Mouse (Mus musculus) heart, postnatal 0 days (tissue): ENCODE data around the gene Chn2. TPM values are rescaled to one million over a fixed set of nuclear protein-coding genes. Genes with fewer than 3 reads are reported as not detected.

ENCODE experiments used
- ATAC-seq: fragments of 200-750 bp; cut with Nextera tagmentation; 2 replicates; pipeline ENCODE4 v1.8.0; 2017; ENCODE audit warnings: low read depth, moderate number of reproducible peaks, moderate library complexity; ENCODE audit not compliant: insufficient read depth
- DNase-seq: peaks from one replicate; pipeline ENCODE4 v3.0.0-alpha.2; 2016; ENCODE audit warnings: low spot score
- H3K27ac ChIP-seq: fragments of 300-500 bp; sonication (generic); 2 replicates; pipeline ENCODE4 v1.5.1; 2014; ENCODE audit warnings: low read depth, mild to moderate bottlenecking
- H3K27me3 ChIP-seq: fragments of 300-500 bp; sonication (generic); 2 replicates; pipeline ENCODE4 v1.6.1; 2014; ENCODE audit warnings: low read length, mixed read lengths; ENCODE audit not compliant: control insufficient read depth, insufficient read depth
- H3K36me3 ChIP-seq: fragments of 300-500 bp; sonication (generic); replicated peaks from 2 replicates; pipeline ENCODE4 v1.6.1; 2014; ENCODE audit warnings: low read length, mixed read lengths; ENCODE audit not compliant: control insufficient read depth, insufficient read depth
- H3K4me1 ChIP-seq: fragments of 300-500 bp; sonication (generic); 2 replicates; pipeline ENCODE4 v1.6.1; 2014; ENCODE audit warnings: antibody characterized with exemption; ENCODE audit not compliant: control insufficient read depth, insufficient read depth
- H3K4me2 ChIP-seq: fragments of 300-500 bp; sonication (generic); 2 replicates; pipeline ENCODE4 v1.6.1; 2014; ENCODE audit warnings: low read depth, mild to moderate bottlenecking, low read length, moderate library complexity
- H3K4me3 ChIP-seq: fragments of 300-500 bp; sonication (generic); 2 replicates; pipeline ENCODE4 v1.5.1; 2014; ENCODE audit warnings: low read depth, low read length
- H3K9ac ChIP-seq: fragments of 300-500 bp; sonication (generic); replicated peaks from 2 replicates; pipeline ENCODE4 v1.6.1; 2014; ENCODE audit warnings: low read depth, low read length, mixed read lengths
- H3K9me3 ChIP-seq: fragments of 300-500 bp; sonication (generic); replicated peaks from 2 replicates; pipeline ENCODE4 v1.6.1; 2016; ENCODE audit warnings: low read length; ENCODE audit not compliant: control insufficient read depth
- CTCF ChIP-seq: IDR thresholded peaks from 2 replicates; pipeline ENCODE4 v1.5.1; 2016; ENCODE audit warnings: antibody characterized with exemption, control low read depth, low read depth
- EP300 ChIP-seq: IDR thresholded peaks from 2 replicates; pipeline ENCODE4 v1.6.1; 2016; ENCODE audit warnings: antibody characterized with exemption, low read depth
- WGBS: fragments of 180-500 bp; shearing (Covaris S2); extraction: QIAGEN DNeasy Blood & Tissue Kit; methylation state at CpG from one replicate; pipeline ENCODE4 v1.1.7; 2014; 5-methylcytosine and 5-hydroxymethylcytosine counted together
- polyA plus RNA-seq: library from polyadenylated mRNA; unstranded; fragments of >200 nt; fragmentation: Nextera tagmentation; extraction: Ambion mirVana; gene quantifications from 2 replicates; pipeline ENCODE4 v1.2.1, GENCODE M21; 2015
- total RNA-seq: library from RNA; depleted of rRNA; stranded (reverse); fragments of >200 nt; gene quantifications from 2 replicates; pipeline ENCODE4 v1.2.3, GENCODE M21; 2014; ENCODE audit warnings: low replicate concordance

Gene Chn2
- total and polyA plus RNA-seq, 2 experiments from 2014 or later, result 2.0 to 12.2 TPM

DNA sequence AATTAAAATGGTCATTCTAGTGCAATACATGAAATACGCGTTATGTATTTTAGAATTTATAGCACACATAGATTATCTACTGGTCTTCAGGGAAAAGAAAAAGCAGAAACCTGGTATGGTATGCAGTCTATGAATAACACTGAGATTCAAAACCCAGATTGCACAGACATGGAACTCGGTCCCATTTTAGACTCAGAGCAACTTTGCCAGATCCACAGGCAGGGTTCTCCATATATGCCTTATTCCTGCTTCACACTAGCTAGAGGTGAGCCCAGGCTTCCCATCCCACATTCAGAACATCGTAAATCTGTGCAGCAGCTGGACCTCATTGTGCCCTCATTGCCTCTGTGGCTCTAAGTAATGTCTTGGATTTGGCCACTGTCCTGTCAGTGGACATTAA lies 184.2 kb downstream of the Chn2 start:
- ATAC-seq (no peak), DNase-seq (no peak)
- Histone ChIP-seq H3K36me3 (no peaks in the 10 kb centered on the region), H3K4me3 (no peak overlapping the region), H3K27me3 (no peaks in the 10 kb centered on the region), H3K9me3 (no peaks in the 10 kb centered on the region), H3K9ac (no peak overlapping the region), H3K4me2 (no peak overlapping the region), H3K4me1 (no peaks in the 10 kb centered on the region), H3K27ac (no peak overlapping the region)
- WGBS, result 90% methylated on average over 4 of the region's 4 CpGs
- TF ChIP-seq CTCF (no peak), EP300 (no peak)

DNA sequence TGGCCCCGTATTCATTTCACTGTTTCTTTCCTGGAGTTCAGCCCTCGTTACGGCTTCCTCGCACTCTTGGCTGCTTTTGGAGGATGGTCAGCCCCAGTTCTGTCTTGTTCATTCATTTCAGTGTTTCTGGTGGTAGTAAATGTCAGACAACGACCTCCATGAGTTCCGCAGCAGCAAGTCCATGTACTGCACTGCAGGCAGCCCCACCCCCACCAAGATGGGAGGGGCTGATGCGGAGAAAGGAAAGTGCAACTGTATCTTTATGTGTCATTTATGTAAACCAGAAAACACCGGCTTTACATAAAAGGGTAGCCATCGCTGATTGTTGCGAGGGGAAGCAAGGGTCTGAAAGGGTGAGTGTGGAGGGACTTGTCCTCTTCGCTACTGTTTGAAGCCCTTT lies 185.0 kb downstream of the Chn2 start:
- H3K27ac ChIP-seq, result no peak overlapping the region
- H3K9ac ChIP-seq, result no peak overlapping the region
- no peaks in the 10 kb centered on the region for H3K4me1 ChIP-seq
- no peak overlapping the region for H3K4me3 ChIP-seq
- H3K4me2 ChIP-seq, result no peak overlapping the region
- ATAC-seq, result no peak
- no peak for DNase-seq
- no peaks in the 10 kb centered on the region for H3K27me3 ChIP-seq
- H3K9me3 ChIP-seq, result no peaks in the 10 kb centered on the region
- TF ChIP-seq CTCF, result no peak
- no peak for TF ChIP-seq EP300
- WGBS, result 84% methylated on average over 11 of the region's 11 CpGs
- H3K36me3 ChIP-seq, result no peaks in the 10 kb centered on the region

GRCm38 (mm10) chr6:54225327-54225726 lies 186.0 kb downstream of the Chn2 start:
- no peak for DNase-seq
- Histone ChIP-seq H3K9me3 (no peaks in the 10 kb centered on the region), H3K4me2 (no peak overlapping the region), H3K4me1 (no peaks in the 10 kb centered on the region), H3K27ac (no peak overlapping the region), H3K9ac (no peak overlapping the region), H3K36me3 (no peaks in the 10 kb centered on the region), H3K4me3 (no peak overlapping the region), H3K27me3 (no peaks in the 10 kb centered on the region)
- TF ChIP-seq EP300 (no peak), CTCF (no peak; the same call in 1 of the 2 replicates)
- WGBS, result 52% methylated on average over 4 of the region's 4 CpGs
- ATAC-seq, result no peak

- no peak overlapping the region for H3K27ac ChIP-seq
- no peaks in the 10 kb centered on the region for H3K36me3 ChIP-seq
- no peak overlapping the region for H3K9ac ChIP-seq
- H3K4me2 ChIP-seq, result no peak overlapping the region
- DNase-seq (no peak), ATAC-seq (no peak)
- H3K9me3 ChIP-seq, result no peaks in the 10 kb centered on the region
- no peaks in the 10 kb centered on the region for H3K27me3 ChIP-seq
- no peak overlapping the region for H3K4me3 ChIP-seq
- H3K4me1 ChIP-seq, result no peaks in the 10 kb centered on the region
- TF ChIP-seq CTCF (no peak), EP300 (no peak)
- WGBS, result 85% methylated on average over 3 of the region's 3 CpGs
Measured at GRCm38 (mm10) chr6:54227061-54227460, 187.7 kb downstream of the Chn2 start.

DNA sequence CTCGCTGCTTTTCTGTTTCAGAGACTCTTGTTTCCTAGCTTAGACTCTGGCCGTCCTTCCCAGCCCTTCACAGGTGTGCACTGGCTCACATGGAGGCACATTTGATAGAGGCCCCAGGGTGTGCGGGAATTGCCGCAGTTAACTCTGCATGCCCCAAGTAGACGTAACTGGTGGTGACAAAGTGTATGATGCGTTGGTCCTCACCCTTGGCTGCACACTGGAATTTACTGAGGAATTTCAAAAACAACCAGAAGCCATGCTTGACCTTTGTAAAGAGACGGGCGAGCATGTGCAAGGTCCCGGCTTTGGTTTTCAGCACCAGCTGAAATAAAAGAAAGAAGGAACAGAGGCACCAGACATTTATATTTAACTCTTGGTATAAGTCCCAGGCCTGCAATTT lies 189.1 kb downstream of the Chn2 start:
- no peaks in the 10 kb centered on the region for H3K27me3 ChIP-seq
- DNase-seq, result no peak
- 70% methylated on average over 9 of the region's 9 CpGs for WGBS
- H3K4me2 ChIP-seq, result no peak overlapping the region
- no peak overlapping the region for H3K9ac ChIP-seq
- no peaks in the 10 kb centered on the region for H3K9me3 ChIP-seq
- no peak overlapping the region for H3K4me3 ChIP-seq
- no peak for TF ChIP-seq EP300
- no peak for TF ChIP-seq CTCF
- no peak overlapping the region for H3K27ac ChIP-seq
- no peak for ATAC-seq
- no peaks in the 10 kb centered on the region for H3K36me3 ChIP-seq
- H3K4me1 ChIP-seq, result no peaks in the 10 kb centered on the region

DNA sequence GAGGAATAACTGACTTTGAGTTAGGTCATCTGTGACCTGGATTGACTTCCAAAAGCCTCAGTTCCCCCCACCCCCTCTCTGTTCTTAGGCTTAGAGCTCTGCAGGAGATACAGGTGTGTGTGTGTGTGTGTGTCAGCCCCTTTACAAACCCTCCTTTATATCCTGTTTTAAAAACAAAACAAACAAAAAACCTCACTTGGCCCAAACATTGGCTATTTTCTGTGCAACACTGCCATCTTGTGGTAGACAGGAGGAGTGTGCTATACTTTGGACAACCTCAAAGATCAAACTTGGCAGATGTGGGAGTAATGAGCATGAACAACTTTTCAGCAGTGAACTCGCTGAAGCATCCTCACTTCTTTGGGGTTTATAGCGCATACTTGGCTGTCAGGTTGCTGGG lies 189.5 kb downstream of the Chn2 start:
- 9% methylated on average over 2 of the region's 2 CpGs for WGBS
- H3K36me3 ChIP-seq, result no peaks in the 10 kb centered on the region
- H3K4me3 ChIP-seq, result no peak overlapping the region
- peak; percentile 33; the same call in 1 of the 2 replicates for ATAC-seq
- H3K27me3 ChIP-seq, result no peaks in the 10 kb centered on the region
- peak; percentile 80 for DNase-seq
- H3K27ac ChIP-seq, result no peak overlapping the region
- no peak overlapping the region for H3K9ac ChIP-seq
- no peak overlapping the region for H3K4me2 ChIP-seq
- no peaks in the 10 kb centered on the region for H3K4me1 ChIP-seq
- TF ChIP-seq CTCF, result peak; percentile 94
- no peak for TF ChIP-seq EP300
- no peaks in the 10 kb centered on the region; the same call in 1 of the 2 replicates for H3K9me3 ChIP-seq
